In the genomic region with DNA sequence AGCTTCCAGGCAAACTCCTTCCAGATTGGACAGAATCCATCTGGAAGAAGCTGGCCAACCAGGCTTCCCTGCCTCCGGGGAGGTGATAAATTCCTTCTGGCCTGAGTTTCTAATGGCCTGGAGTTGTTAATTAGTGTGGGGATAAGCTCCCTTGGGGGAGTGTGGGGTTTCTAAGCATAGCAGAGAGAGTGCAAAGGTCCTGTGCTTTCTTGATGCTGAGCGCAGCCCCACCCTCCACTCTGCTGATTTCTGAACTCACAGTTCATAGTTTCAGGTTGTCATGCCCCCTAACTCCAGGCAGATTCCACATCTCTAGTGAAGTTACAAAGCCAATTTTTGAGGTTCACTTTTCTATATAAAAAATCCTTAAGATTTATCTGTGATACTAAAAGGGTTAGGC, we compare ENCODE assay signal across 16 mouse cellular contexts. TPM values are rescaled to one million over a fixed set of nuclear protein-coding genes. Genes with fewer than 3 reads are reported as not detected.
"Had no signal": no experiment of that assay in that cellular context is flagged by ENCODE, and none has a peak within 500 bp of the region (broad histone marks: within the 10 kb centered on the region; RNA-seq: fewer than 3 reads in every experiment).

No protein-coding gene starts in this region.

RNA-seq across cellular contexts. Expression of a gene that starts 3.2 kb away (rescaled TPM):
- total RNA-seq: hindbrain, postnatal 0 days; monocyte, adult 5-6 weeks; neutrophil, adult 5-6 weeks had no signal
- polyA plus RNA-seq: inflammation-experienced regulatory T-cells, adult 6 months; limb, embryonic 12.5 days; liver, embryonic 12.5 days; lung, embryonic 15.5 days; midbrain, embryonic 10.5 days; midbrain, embryonic 13.5 days; myocyte; neural tube, embryonic 13.5 days had no signal

RNA-seq across cellular contexts. Expression of a gene that starts 14.3 kb away (rescaled TPM):
- total RNA-seq: monocyte, adult 5-6 weeks; neutrophil, adult 5-6 weeks had no signal
- polyA plus RNA-seq: inflammation-experienced regulatory T-cells, adult 6 months; kidney, embryonic 15.5 days; limb, embryonic 12.5 days; limb, embryonic 15.5 days; liver, embryonic 12.5 days; liver, embryonic 15.5 days; lung, embryonic 15.5 days; midbrain, embryonic 10.5 days; myocyte; stomach, embryonic 16.5 days had no signal

RNA-seq across cellular contexts. Expression of a gene that starts 14.3 kb away (rescaled TPM):
- total RNA-seq: hindbrain, postnatal 0 days; monocyte, adult 5-6 weeks; neutrophil, adult 5-6 weeks had no signal
- polyA plus RNA-seq: hindbrain, postnatal 0 days; inflammation-experienced regulatory T-cells, adult 6 months; kidney, embryonic 15.5 days; limb, embryonic 12.5 days; limb, embryonic 15.5 days; liver, embryonic 12.5 days; liver, embryonic 15.5 days; lung, embryonic 15.5 days; midbrain, embryonic 10.5 days; midbrain, embryonic 13.5 days; midbrain, embryonic 16.5 days; myocyte; neural tube, embryonic 13.5 days; stomach, embryonic 16.5 days had no signal

RNA-seq across cellular contexts. Expression of a gene that starts 33.9 kb away (rescaled TPM):
- total RNA-seq: hindbrain, postnatal 0 days; monocyte, adult 5-6 weeks; neutrophil, adult 5-6 weeks had no signal
- polyA plus RNA-seq: hindbrain, postnatal 0 days; limb, embryonic 12.5 days; limb, embryonic 15.5 days; liver, embryonic 15.5 days; midbrain, embryonic 10.5 days; midbrain, embryonic 13.5 days; myocyte; neural tube, embryonic 13.5 days had no signal
